ENCODE assay signal across 14 mouse cellular contexts in genomic region chr5:31985021-31985420, GRCm38 (mm10).
"Had no signal": no experiment of that assay in that cellular context is flagged by ENCODE, and none has a peak within 500 bp of the region (broad histone marks: within the 10 kb centered on the region; RNA-seq: fewer than 3 reads in every experiment).

No protein-coding gene starts in this region.

- H3K27me3 ChIP-seq: kidney, embryonic 15.5 days; limb, embryonic 13.5 days; liver, embryonic 13.5 days; neural tube, embryonic 12.5 days; neural tube, embryonic 15.5 days had no signal

- H3K4me2 ChIP-seq: kidney, embryonic 15.5 days; limb, embryonic 13.5 days; liver, embryonic 13.5 days; midbrain, embryonic 11.5 days; neural tube, embryonic 12.5 days; neural tube, embryonic 15.5 days had no signal

- H3K36me3 ChIP-seq: kidney, embryonic 15.5 days; limb, embryonic 13.5 days; liver, embryonic 13.5 days; neural tube, embryonic 12.5 days; neural tube, embryonic 15.5 days had no signal

- H3K27ac ChIP-seq: kidney, embryonic 15.5 days; limb, embryonic 13.5 days; liver, embryonic 13.5 days; neural tube, embryonic 12.5 days; neural tube, embryonic 15.5 days had no signal

- DNase-seq: kidney, adult 8-10 months; kidney, postnatal 10 days; kidney, postnatal 36 days; left cerebral cortex, postnatal 4 days; liver, embryonic 13.5 days; lung, adult 2 months; lung, postnatal 14 days; midbrain, embryonic 14.5 days; retina, postnatal 1 day had no signal

- H3K4me3 ChIP-seq: kidney, embryonic 15.5 days; limb, embryonic 13.5 days; liver, embryonic 13.5 days; neural tube, embryonic 12.5 days; neural tube, embryonic 15.5 days had no signal
